Mouse (Mus musculus) embryonic fibroblast, embryonic 13.5 days (primary cell): ENCODE measurements at regions not wholly inside any gene's neighbourhood (a gene's known extent, or its start where the extent isn't known, plus 50 kb on each side); places are given as distances from the start of the nearest gene placed in this dataset.

ENCODE experiments used
- CTCF ChIP-seq: IDR thresholded peaks from 2 replicates; pipeline ENCODE4 v1.5.1; 2011; ENCODE audit warnings: mild to moderate bottlenecking, control low read depth, low read length, moderate library complexity, borderline replicate concordance; ENCODE audit not compliant: insufficient read depth
- POLR2A ChIP-seq: IDR thresholded peaks from 2 replicates; pipeline ENCODE4 v1.6.1; 2011; ENCODE audit warnings: low read depth, mild to moderate bottlenecking, control low read depth, low read length, moderate library complexity

DNA sequence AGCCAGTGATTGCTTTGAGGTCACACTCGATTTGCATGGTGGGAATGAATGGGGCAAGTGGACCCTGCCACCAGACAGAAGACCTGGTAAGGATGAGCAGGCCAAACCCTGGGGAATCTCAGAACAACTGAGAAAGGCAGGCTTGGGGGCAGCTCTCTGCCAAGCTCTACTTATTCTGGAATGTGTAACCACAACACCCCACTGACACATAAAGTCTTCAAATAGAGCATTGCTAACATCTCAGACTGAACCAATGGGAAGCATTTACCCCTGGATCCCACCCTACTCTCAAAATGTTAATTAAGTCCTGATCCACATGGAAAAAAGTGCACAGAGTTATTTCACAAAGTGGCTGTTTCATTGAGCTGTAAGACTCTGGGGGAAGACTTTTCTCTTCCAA lies 878.5 kb downstream of the Fam19a2 start:
- TF ChIP-seq CTCF (no peak), POLR2A (no peak)
